Mouse (Mus musculus): ENCODE measurements around the gene Hdac10. TPM values are rescaled to one million over a fixed set of nuclear protein-coding genes. Genes with fewer than 3 reads are reported as not detected.

Gene Hdac10
- 10 to 100 TPM; 26.7 to 34.8 TPM for polyA plus RNA-seq (2017; shearing (Covaris generic))

DNA sequence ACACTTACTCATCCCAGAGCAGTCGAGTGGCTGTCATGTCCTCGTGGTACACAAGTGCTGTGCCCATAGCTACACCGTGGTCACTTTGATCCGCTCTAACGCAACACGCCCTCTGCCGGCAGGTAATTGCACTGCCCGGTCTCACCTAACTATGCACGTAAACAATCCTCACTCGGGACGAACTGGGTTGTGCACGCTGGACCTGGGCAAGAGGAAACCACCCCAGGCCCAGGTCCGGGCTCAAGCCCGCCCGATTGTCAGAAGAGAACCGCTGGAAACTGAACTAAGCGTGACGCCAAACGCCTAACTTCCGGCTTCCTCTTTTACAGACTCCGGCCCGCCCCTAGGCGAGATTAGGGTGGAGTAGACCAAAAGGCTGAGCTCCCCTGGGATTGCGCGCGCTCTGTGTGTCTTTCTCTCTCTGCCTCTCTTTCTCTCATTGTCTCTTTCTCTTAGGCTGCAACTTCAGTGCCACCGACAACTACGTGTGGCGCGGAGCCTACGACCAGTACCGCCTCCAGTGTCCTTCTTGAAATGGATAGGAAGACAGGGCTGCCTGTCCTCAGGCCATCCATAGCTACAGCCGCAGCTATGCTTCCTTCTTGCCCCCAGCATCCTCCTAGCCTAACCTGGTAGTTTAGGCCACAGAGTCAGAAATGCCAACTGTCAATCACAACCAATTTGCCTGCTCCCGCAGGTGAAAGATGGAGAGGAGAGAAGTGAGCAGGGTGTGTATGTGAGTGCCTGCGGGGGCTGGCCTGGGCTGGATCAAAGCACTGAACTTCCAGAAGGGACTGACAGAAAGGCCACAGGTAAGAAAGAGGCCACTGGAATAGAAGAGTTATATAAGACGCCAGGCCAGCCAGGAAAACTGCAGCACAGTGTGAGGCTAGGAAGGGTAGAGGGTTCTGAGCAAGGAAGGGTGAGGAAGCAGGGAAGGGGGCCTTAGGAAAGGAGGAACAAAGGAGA is at the start of gene Hdac10:
TSS of gene Hdac10 (minus strand) at position 319 of the 969 bp plus-strand sequence.

DNA sequence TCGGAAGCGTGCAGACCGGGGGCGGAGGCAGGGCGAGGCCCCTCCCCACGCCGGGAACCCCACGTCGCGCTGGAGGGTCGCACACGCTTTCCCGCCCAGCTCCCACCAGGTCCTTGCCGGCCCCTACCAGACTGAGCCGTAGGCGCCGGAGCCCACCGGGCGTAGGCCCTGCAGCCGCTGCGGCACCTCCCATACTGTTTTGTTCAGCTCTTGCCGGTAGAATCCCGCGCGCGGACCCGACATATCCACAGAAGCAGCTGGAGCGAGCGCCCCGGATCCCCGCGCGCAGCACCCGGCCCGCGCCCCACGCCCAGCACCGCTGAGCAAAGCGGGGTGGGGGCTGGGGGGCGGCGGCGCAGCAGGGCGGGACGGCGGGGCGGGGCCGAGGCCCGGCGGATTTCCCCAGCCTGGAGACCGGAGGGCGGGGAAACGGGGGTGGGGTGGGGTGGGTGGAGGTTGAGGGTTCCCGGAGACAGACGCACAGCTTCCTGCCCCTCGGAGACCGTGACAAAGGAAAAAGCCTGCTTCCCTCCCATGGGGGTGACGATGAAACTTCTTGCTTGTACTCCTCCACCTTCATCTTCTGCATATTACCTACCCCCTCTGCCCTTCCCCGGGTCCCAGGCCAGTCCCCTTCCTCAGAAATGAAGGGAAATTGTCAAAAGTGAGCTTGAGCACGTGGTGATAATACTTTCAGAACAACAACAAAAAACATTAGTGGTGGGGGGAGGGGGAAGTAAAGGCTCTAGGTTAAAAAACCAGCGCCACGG is 21.0 kb upstream of the Hdac10 start, which contains the start of gene Mapk11:
TSS of gene Mapk11 (minus strand) at position 358 of the 770 bp plus-strand sequence.

DNA sequence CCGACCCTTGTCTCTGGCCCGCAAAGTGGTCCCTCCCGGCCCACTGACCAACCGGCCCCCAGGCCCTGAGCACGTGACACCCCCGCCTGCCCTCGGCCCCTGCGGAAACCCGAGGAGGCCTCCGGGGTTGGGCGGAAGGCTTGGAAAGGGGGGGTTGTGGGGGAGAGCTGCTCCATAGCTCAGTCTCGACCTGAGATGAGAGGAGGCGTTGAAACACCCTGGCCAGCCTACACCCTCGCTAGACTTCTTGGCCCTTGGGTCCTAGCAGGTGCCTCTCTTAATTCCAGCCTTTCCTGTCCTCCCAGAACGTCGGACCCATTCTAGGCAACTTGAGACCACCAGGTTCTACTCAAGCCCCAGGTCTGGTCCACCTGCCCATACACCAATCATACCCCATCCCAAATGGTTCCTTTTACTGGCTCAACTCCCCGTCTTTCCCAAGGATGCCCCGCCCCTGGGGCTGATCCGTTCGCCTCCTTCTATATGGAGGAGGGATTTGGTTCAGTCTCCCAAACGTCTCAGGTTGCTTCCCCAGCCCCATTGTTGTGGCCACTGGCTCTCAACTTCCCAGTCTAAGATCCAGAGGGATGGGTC is 12.3 kb upstream of the Hdac10 start, which contains the start of gene Mapk12:
TSS of gene Mapk12 (minus strand) at position 45 of the 594 bp plus-strand sequence.

DNA sequence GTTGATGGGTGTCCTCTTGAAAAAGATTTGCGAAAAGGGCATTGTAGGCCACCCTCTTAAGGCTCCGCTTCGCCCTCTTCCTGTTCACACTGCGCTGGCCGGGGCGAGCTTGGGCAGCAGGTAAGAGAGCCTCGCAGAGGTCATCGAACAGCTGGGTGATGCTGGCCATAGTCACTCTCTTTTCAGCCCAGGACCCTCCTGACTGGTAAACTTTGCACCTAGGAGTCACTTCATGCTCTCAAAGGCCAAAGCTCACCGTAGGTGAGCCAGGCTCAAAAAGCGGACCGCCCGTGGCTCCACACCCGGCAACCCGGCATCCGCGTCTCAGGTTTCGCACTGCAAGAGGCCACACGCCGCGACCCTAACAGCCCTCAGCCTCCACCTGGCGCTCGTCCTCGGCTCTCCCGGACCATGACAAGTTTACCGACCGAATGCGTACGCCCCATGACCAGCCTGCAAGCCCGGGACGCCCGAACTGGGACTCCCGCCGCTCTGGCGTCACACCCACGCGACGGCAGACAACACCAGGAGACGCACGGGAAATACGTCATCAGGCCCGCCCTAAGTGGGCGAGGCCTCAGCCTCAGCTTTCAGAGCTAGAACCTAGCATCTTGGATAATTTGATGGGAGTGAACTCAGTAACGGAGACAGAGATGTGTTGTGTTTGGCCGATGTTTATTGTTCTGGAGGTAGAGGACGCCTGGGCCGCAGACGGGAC is 5.7 kb downstream of the Hdac10 start, which contains the start of gene Tubgcp6:
TSS of gene Tubgcp6 (minus strand) at position 464 of the 718 bp plus-strand sequence.

DNA sequence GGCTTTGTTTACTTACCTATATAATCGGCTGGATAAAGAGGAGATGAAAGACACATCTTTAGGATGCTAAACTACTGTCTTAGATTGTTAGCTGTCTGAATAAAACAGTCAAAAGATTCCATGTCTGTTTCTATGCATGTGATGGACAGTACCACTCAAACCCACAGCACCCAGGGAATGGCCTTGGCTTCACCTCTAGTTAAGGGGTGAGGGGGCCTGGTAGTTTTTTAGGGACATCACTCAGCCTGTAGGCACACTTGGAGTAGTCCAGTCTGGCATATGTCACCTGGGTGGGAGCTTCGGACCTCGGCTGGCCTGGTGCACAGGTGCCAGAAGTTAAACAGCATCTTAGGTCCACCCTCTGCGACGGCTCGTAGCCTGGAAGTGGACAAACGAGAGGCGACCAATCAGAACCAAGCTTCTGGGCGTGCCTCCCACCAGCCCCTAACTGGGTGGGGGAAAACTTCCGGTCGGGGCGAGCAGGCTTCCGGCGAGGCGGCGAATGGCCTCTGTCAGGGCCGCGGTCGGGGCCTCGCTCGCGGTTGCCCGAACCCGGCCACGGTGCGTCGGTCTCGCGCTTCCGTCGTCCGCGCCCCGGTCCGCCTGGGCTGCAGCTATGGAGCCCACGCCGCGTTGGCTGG is 39.8 kb downstream of the Hdac10 start, which contains the start of gene Selenoo:
TSS of gene Selenoo (plus strand) at position 478 of the 641 bp plus-strand sequence.

DNA sequence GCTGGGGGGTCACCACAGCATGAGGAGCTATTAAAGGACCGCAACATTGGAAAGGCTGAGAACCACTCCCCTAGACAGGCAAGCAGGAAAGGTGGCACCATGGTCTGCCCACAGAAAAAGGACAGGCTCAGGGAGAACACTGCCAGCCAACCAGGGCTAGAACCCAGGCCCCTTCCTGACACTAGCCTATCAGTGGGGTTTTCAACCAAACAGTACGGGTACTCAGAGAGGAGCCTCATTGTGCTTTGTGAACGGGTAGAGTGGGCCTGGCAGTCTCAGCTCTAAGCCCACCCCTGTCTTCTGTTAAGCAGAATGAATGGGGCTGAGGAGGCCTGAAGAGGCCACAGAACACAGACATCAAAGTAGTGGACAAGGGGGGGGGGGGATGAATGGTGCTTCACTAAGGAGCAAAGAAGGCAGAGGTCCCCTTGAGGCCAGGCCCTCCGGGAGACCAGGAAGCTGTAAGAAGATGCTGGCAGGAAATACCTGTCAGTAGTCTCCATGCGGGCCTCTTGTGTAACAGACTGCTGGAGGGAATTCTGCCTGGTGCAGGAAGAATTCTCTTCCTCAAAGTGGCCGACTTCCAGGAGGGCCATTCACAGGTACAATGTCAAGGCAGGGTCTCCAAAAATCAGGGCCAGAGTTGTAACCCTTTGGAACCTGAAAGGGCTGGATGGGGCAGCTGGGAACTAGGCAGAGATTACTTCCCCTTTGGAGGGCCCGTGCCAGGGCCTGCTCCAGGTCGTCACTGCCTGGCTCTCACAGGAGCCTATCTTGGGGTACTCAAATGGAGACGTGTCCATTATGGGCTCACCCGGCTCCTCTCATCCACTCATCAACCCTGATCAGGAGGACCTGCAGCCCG is 53.7 kb downstream of the Hdac10 start, which contains the start of gene Trabd:
TSS of gene Trabd (plus strand) at position 512 of the 865 bp plus-strand sequence.

Other genes with a start within 250 kb of the Hdac10 start
- gene Ttll8, start 174.3 kb downstream of the Hdac10 start, polyA plus RNA-seq (2017; shearing (Covaris generic)) = not detected
- not detected for gene Mlc1, start 149.7 kb downstream of the Hdac10 start, polyA plus RNA-seq (2017; shearing (Covaris generic))
- under 1 TPM in 1 of 2 experiments, not detected in 1; 0.52 TPM for gene Mov10l1, start 145.8 kb downstream of the Hdac10 start, polyA plus RNA-seq (2017; shearing (Covaris generic))
- gene Panx2, start 69.0 kb downstream of the Hdac10 start, polyA plus RNA-seq (2017; shearing (Covaris generic)) = under 1 TPM in 1 of 2 experiments, not detected in 1; 0.31 TPM
- gene Trabd, start 53.6 kb downstream of the Hdac10 start, polyA plus RNA-seq (2017; shearing (Covaris generic)) = 10 to 100 TPM; 64.8 to 70.6 TPM
- gene Selenoo, start 39.6 kb downstream of the Hdac10 start, polyA plus RNA-seq (2017; shearing (Covaris generic)) = 10 to 100 TPM; 34.8 to 38.1 TPM
- gene Tubgcp6, start 5.6 kb downstream of the Hdac10 start, polyA plus RNA-seq (2017; shearing (Covaris generic)) = 10 to 100 TPM; 16.4 to 18.9 TPM
- gene Mapk12, start 12.0 kb upstream of the Hdac10 start, polyA plus RNA-seq (2017; shearing (Covaris generic)) = 1 to 10 TPM in 1 of 2 experiments, under 1 TPM in 1; 0.79 to 1.2 TPM
- gene Mapk11, start 20.9 kb upstream of the Hdac10 start, polyA plus RNA-seq (2017; shearing (Covaris generic)) = 10 to 100 TPM; 37.3 to 55.9 TPM
- 1 to 10 TPM; 2.0 to 2.7 TPM for gene Plxnb2, start 52.1 kb upstream of the Hdac10 start, polyA plus RNA-seq (2017; shearing (Covaris generic))
- 10 to 100 TPM; 19.1 TPM for gene Dennd6b, start 67.8 kb upstream of the Hdac10 start, polyA plus RNA-seq (2017; shearing (Covaris generic))
- gene Ppp6r2, start 82.9 kb upstream of the Hdac10 start, polyA plus RNA-seq (2017; shearing (Covaris generic)) = 10 to 100 TPM; 22.0 to 22.6 TPM
- 100 to 1,000 TPM; 129 to 163 TPM for gene Sbf1, start 186.6 kb upstream of the Hdac10 start, polyA plus RNA-seq (2017; shearing (Covaris generic))
- gene Adm2, start 194.0 kb upstream of the Hdac10 start, polyA plus RNA-seq (2017; shearing (Covaris generic)) = not detected
- 1 to 10 TPM in 1 of 2 experiments, not detected in 1; 1.0 TPM for gene Miox, start 205.7 kb upstream of the Hdac10 start, polyA plus RNA-seq (2017; shearing (Covaris generic))
- gene Lmf2, start 227.0 kb upstream of the Hdac10 start, polyA plus RNA-seq (2017; shearing (Covaris generic)) = 10 to 100 TPM; 42.1 to 65.9 TPM
- 100 to 1,000 TPM; 146 to 155 TPM for gene Ncaph2, start 227.0 kb upstream of the Hdac10 start, polyA plus RNA-seq (2017; shearing (Covaris generic))
- gene Sco2, start 245.1 kb upstream of the Hdac10 start, polyA plus RNA-seq (2017; shearing (Covaris generic)) = 1 to 10 TPM; 8.1 to 8.4 TPM
- 1 to 10 TPM in 1 of 2 experiments, under 1 TPM in 1; 0.50 to 1.5 TPM for gene Tymp, start 248.3 kb upstream of the Hdac10 start, polyA plus RNA-seq (2017; shearing (Covaris generic))